Mouse (Mus musculus) intestine, embryonic 16.5 days (tissue): ENCODE measurements around the gene Pigz. TPM values are rescaled to one million over a fixed set of nuclear protein-coding genes. Genes with fewer than 3 reads are reported as not detected.
A peak's percentile ranks its signal among the peaks of the same experiment; 100 is the strongest.

Source experiments
- ATAC-seq: fragments of 200-750 bp; cut with Nextera tagmentation; 2 replicates; pipeline ENCODE4 v1.8.0; 2017; ENCODE audit warnings: moderate TSS enrichment, moderate library complexity
- H3K27ac ChIP-seq: fragments of 300-500 bp; sonication (generic); 2 replicates; pipeline ENCODE4 v1.5.1; 2014; ENCODE audit warnings: mild to moderate bottlenecking, low read length
- H3K27me3 ChIP-seq: fragments of 300-500 bp; sonication (generic); replicated peaks from 2 replicates; pipeline ENCODE4 v1.6.1; 2014; ENCODE audit warnings: low read length, control low read depth, mixed read lengths; ENCODE audit not compliant: control insufficient read depth, insufficient read depth
- H3K36me3 ChIP-seq: fragments of 300-500 bp; sonication (generic); 2 replicates; pipeline ENCODE4 v1.6.1; 2014; ENCODE audit warnings: low read length, control low read depth; ENCODE audit not compliant: control insufficient read depth, insufficient read depth
- H3K4me1 ChIP-seq: fragments of 300-500 bp; sonication (generic); 2 replicates; pipeline ENCODE4 v1.6.1; 2014; ENCODE audit warnings: low read length, control low read depth, mixed read lengths; ENCODE audit not compliant: control insufficient read depth, insufficient read depth
- H3K4me2 ChIP-seq: fragments of 300-500 bp; sonication (generic); 2 replicates; pipeline ENCODE4 v1.6.1; 2014; ENCODE audit warnings: low read depth, low read length, control low read depth
- H3K4me3 ChIP-seq: fragments of 300-500 bp; sonication (generic); 2 replicates; pipeline ENCODE4 v1.5.1; 2014; ENCODE audit warnings: mild to moderate bottlenecking, low read length
- H3K9ac ChIP-seq: fragments of 300-500 bp; sonication (generic); 2 replicates; pipeline ENCODE4 v1.6.1; 2014; ENCODE audit warnings: low read depth, low read length
- H3K9me3 ChIP-seq: fragments of 300-500 bp; sonication (generic); 2 replicates; pipeline ENCODE4 v1.6.1; 2016; ENCODE audit warnings: low read length, control low read depth; ENCODE audit not compliant: control insufficient read depth
- WGBS: fragments of 180-500 bp; shearing (Covaris S2); extraction: QIAGEN DNeasy Blood & Tissue Kit; methylation state at CpG from one replicate; pipeline ENCODE4 v1.1.7; 2014; 5-methylcytosine and 5-hydroxymethylcytosine counted together
- polyA plus RNA-seq: library from polyadenylated mRNA; unstranded; fragments of >200 nt; fragmentation: Nextera tagmentation; extraction: Ambion mirVana; gene quantifications from 2 replicates; pipeline ENCODE4 v1.2.1, GENCODE M21; 2015

The Pigz gene
- polyA plus RNA-seq, 1 experiment from 2014 or later, result 0.40 TPM

DNA sequence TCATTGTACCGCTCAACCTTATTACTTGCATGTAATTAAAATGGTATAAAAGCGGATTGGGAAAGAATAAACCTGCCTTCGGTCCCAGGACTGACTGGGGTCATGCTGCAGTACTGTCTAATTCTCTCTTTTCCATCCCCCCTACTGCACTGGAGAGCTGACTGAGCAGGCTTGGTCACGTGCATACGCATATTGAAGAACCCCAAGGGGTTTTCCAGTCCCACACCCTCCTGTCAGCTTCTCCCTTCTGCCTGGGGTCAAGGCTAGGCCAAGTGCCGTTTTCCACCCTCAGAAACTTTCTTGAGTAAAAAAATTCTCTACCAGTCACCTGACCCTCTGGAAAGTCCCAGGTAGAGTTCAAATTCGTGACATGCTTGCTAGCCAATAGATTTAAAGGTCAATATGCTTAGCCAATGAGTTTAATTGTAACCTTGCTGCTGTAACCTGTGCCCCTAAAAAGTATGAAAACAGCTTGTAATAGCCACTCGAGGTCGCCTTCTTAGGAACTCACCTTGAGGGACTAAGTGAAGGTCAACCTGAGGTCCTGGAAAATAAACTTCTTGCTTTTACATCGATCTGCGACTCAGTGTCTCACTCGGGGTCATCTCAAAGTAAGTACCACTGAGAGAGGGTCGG lies 7.0 kb upstream of the Pigz start:
- Histone ChIP-seq H3K4me1 (no peaks in the 10 kb centered on the region), H3K36me3 (no peaks in the 10 kb centered on the region), H3K4me3 (no peak overlapping the region), H3K27ac (no peak overlapping the region), H3K9me3 (no peaks in the 10 kb centered on the region), H3K4me2 (no peak overlapping the region), H3K9ac (no peak overlapping the region), H3K27me3 (no peaks in the 10 kb centered on the region)
- 81% methylated on average over 13 of the region's 13 CpGs for WGBS
- ATAC-seq, result no peak; the same call in 1 of the 2 replicates

DNA sequence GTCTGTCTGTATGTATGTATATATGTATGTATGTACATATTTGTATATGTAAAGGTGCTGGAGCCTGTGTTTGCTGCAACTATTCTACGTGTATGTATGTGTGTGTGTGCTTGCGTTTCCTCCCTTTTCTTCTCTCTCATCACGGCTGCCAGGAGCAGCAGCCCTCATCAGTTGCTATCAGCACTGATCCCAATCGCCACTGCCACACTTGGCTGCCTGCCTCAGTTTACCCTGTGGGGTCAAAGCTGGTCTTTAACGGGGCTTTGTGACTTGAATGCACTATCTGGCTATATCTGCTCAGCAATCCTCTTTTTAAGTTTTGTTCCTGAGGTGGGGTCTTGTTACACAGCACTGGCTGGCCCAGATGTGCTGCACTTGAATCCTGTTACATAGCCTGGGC lies 6.2 kb upstream of the Pigz start:
- Histone ChIP-seq H3K9me3 (no peaks in the 10 kb centered on the region), H3K4me2 (no peak overlapping the region), H3K27ac (no peak overlapping the region), H3K4me1 (no peaks in the 10 kb centered on the region), H3K9ac (no peak overlapping the region), H3K27me3 (no peaks in the 10 kb centered on the region; the same call in 1 of the 2 replicates), H3K36me3 (no peaks in the 10 kb centered on the region), H3K4me3 (no peak overlapping the region)
- 84% methylated on average over 5 of the region's 5 CpGs for WGBS
- ATAC-seq, result no peak

DNA sequence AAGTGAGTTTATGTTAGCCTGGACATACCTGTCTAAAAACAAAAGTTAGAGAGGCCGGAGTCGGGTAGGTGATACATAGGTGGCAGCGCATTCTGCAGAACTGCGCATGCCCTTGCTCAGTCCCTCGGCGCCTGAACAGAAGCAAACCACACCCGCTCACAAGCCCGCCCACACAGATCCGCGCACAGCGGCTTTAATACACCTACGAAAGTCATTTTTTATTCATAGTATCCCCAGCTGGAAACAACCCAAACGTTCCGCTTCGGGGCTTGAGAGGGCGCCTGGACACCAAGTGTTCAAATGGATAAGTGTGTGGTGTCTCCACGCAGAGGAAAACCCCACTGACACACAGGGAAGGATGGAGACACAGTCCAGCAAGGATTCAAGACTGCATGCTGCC lies 2.3 kb upstream of the Pigz start:
- no peak overlapping the region for H3K4me2 ChIP-seq
- no peak overlapping the region for H3K4me3 ChIP-seq
- no peaks in the 10 kb centered on the region for H3K36me3 ChIP-seq
- ATAC-seq, result no peak
- no peak overlapping the region for H3K27ac ChIP-seq
- peaks cover 8% of the 10 kb centered on the region for H3K4me1 ChIP-seq
- 0 out of 2 replicates have a peak, but pooled peaks cover 1% of the 10 kb centered on the region for H3K9me3 ChIP-seq
- peaks cover 30% of the 10 kb centered on the region for H3K27me3 ChIP-seq
- H3K9ac ChIP-seq, result no peak overlapping the region
- 55% methylated on average over 17 of the region's 17 CpGs for WGBS

DNA sequence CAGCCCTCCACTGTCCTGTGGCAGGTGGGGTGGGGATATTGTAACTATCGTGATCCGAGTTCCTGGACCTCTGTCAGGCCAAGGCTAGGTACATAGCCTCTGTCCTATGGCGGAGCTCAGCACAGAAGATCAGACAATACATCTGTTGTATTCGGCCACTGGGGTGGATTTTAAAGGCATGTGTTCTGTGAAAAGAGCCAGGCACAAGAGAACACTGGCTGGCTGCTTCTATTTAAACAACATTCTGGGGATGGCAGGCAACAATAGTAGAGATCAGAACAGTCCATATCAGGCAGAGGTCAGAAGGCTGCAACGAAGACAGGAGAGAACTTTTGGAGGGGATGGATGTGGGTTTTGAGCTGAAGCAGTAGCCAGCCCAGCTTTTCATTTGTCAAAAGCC lies 1.4 kb upstream of the Pigz start:
- Histone ChIP-seq H3K9ac (no peak overlapping the region), H3K9me3 (peaks cover 5% of the 10 kb centered on the region; the same call in 1 of the 2 replicates), H3K4me3 (no peak overlapping the region), H3K4me2 (no peak overlapping the region), H3K4me1 (peaks cover 8% of the 10 kb centered on the region), H3K27me3 (peaks cover 33% of the 10 kb centered on the region), H3K36me3 (no peaks in the 10 kb centered on the region), H3K27ac (no peak overlapping the region)
- WGBS, result 63% methylated on average over 5 of the region's 5 CpGs
- ATAC-seq, result no peak

DNA sequence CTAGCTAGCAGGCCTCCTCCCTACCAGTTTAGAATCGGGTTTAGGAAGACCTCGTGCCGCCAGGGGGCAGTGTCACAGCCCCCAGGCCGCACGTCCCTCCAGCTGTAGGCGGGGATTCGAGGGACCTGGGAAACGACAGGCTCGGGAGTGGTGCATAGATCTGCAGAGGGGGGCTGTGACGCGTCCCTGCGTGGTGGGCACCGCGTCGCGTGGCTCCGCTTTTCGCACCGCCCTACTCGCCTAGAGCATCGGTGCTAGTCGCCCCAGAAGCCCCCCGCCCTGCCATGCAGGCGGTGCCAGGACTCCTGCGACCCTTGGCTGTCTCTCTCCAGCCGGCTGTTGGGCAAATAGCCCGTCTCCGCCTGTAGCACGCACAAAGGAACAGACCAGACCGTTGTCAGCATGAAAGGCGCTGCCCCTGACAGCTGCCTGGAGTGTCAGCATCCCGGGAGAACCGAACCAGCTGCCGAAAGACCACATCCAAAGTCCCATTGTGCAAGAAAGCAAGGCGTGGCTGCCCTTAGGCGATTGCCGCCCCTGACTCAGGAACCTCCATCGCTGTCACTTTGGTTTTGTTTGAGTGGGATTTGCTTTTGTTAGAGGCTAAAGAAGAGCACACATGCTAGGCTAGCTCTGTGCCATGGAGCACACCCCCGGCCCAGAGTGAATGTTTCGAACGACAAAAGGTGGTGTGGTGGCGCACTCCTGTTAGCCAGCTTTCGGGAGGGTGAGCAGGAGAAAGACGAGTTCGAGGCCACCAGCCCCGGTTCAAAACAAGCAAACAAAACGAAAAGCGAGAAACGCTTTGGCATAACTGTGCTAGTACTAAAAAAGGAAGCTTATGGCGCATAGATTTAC lies 582 bp upstream of the Pigz start:
- WGBS, result under 1% methylated on average over 50 of the region's 50 CpGs
- ATAC-seq, result peak; percentile 89
- Histone ChIP-seq H3K27me3 (peaks cover 33% of the 10 kb centered on the region), H3K4me1 (peaks cover 8% of the 10 kb centered on the region), H3K4me3 (peak overlapping the region; percentile 52), H3K9ac (peak overlapping the region; percentile 63), H3K9me3 (peaks cover 5% of the 10 kb centered on the region; the same call in 1 of the 2 replicates), H3K36me3 (no peaks in the 10 kb centered on the region), H3K4me2 (peak overlapping the region; percentile 69), H3K27ac (no peak overlapping the region)

DNA sequence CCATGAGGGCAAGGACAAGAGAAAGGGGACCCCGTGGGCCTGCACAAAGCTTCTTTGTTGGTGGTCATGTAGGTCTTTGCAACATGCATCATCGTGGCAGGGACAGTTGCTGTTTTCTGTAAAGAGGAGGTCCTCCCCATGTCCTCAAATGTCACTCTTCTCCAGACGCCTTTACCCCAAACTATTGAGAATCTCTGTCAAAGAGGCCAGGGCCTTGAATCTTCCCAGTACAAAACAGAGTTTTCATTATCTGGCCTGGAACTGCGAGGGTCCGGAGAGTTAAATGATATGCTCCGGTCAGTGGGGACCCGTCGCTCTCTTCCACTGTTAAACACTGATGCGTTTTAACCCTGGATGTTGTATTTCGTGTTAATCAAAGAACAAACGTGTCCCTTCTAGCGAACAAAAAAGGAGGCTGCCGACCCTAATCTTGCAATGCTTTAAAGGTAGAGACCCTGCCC lies 929 bp downstream of the Pigz start:
- Histone ChIP-seq H3K27me3 (peaks cover 33% of the 10 kb centered on the region), H3K36me3 (no peaks in the 10 kb centered on the region), H3K4me3 (0 out of 2 replicates have a peak overlapping the region, but pooled peaks have one; percentile 30), H3K4me1 (peaks cover 8% of the 10 kb centered on the region), H3K9ac (no peak overlapping the region), H3K27ac (no peak overlapping the region), H3K9me3 (peaks cover 5% of the 10 kb centered on the region; the same call in 1 of the 2 replicates), H3K4me2 (no peak overlapping the region)
- 27% methylated on average over 13 of the region's 13 CpGs for WGBS
- ATAC-seq, result no peak

DNA sequence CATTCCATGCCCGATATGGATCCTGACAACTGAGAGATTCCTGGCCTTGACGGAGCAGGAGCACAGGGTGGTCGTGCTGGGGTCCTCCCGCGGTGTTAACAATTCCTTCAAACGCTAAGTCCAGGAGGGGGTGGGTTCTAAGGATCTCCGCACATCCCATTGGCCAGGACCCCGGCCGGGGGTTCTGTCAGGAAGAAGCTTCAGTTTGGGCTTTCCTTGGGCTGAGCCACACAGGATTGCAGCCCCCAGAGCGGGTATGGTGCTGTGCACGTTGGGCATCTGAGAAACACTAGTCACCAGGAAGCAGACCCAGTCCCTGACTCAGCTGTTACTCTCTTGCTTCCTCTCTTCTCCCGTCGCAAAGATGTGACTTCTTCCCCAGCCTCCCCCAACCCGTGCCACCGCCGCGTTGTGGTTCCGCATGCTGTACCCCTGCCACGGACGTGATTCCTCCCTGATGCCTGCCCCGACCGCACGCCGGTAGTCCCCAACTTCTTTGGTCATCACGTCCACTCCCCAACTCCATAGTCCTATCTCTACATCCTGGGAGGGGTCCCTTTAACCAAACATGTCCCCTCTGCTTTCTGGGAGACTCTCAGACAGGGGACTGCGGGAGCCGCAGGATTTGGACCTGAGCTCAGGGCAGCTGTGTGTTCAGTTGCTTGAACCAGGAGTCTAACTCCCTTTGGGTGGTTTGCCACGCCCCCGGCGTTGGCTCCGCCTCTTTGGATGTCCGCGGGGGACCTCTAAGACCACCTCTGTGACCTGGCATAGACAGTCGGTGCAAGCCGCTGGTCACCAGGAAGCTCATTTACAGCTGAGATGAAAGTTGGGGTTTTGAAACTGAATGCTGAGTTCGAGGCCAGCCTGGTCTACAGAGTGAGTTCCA lies 1.7 kb downstream of the Pigz start:
- Histone ChIP-seq H3K4me3 (peak overlapping the region; percentile 30), H3K4me2 (peak overlapping the region; percentile 43), H3K9ac (peak overlapping the region; percentile 25), H3K36me3 (no peaks in the 10 kb centered on the region), H3K9me3 (peaks cover 5% of the 10 kb centered on the region; the same call in 1 of the 2 replicates), H3K4me1 (peaks cover 8% of the 10 kb centered on the region), H3K27ac (no peak overlapping the region), H3K27me3 (peaks cover 33% of the 10 kb centered on the region)
- ATAC-seq, result no peak
- WGBS, result 6% methylated on average over 36 of the region's 36 CpGs

DNA sequence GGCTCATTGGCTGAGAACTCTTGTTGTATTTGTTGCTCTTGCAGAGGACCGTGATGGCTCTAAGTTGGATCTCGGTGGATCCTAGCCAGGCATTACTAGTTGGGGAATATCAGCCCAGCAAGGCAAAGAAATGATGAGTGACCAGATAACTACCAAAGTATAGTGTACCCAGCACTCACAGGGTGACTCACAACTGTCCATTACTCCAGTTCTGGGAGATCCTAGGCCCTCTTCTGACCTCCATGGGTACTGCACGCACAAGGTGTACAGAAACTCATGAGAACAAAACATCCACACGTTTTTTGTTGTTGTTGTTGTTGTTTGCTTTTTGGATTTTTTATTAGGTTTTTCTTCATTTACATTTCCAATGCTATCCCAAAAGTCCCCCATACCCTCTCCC lies 2.9 kb downstream of the Pigz start:
- H3K9me3 ChIP-seq, result peaks cover 5% of the 10 kb centered on the region; the same call in 1 of the 2 replicates
- H3K4me1 ChIP-seq, result peaks cover 8% of the 10 kb centered on the region
- no peak overlapping the region for H3K4me3 ChIP-seq
- 82% methylated on average over 4 of the region's 4 CpGs for WGBS
- no peak for ATAC-seq
- no peaks in the 10 kb centered on the region for H3K36me3 ChIP-seq
- no peak overlapping the region for H3K27ac ChIP-seq
- no peak overlapping the region for H3K9ac ChIP-seq
- H3K27me3 ChIP-seq, result peaks cover 33% of the 10 kb centered on the region
- no peak overlapping the region for H3K4me2 ChIP-seq

DNA sequence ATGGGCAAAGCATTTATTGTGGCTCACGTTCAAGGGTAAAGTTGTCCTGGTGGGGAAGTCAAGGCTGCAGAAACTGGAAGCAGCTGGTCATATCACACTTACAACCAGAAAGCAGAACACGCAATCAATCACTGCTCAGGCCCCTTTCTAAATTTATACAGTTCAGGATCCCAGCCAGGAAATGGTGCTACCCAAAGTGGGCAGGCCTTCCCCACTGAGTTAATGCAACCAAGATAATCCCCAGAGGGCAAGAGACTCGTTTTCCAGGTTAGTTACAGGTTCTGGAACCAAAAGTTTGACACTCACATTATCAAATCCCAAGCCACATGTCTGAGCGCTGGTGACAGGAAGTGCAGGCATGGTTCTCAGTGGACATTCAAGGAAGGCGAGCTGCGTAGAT lies 5.2 kb downstream of the Pigz start:
- WGBS, result 74% methylated on average over 6 of the region's 6 CpGs
- Histone ChIP-seq H3K27ac (no peak overlapping the region), H3K9ac (no peak overlapping the region), H3K4me1 (peaks cover 3% of the 10 kb centered on the region), H3K27me3 (peaks cover 27% of the 10 kb centered on the region), H3K4me3 (no peak overlapping the region), H3K4me2 (no peak overlapping the region), H3K36me3 (no peaks in the 10 kb centered on the region), H3K9me3 (peaks cover 5% of the 10 kb centered on the region; the same call in 1 of the 2 replicates)
- ATAC-seq, result no peak
